Mouse (Mus musculus) heart, embryonic 14.5 days (tissue): ENCODE results near the gene Ift43. TPM values are rescaled to one million over a fixed set of nuclear protein-coding genes. Genes with fewer than 3 reads are reported as not detected.
A peak's percentile ranks its signal among the peaks of the same experiment; 100 is the strongest.

Experiments used
- ATAC-seq: fragments of 200-750 bp; cut with Nextera tagmentation; 2 replicates; pipeline ENCODE4 v1.8.0; 2017; ENCODE audit warnings: low read depth, moderate TSS enrichment; ENCODE audit not compliant: insufficient number of reproducible peaks, insufficient read depth, low FRiP score
- H3K27ac ChIP-seq, 2 experiments: fragments of 200-500 bp in 1 of 2; fragments of 300-500 bp in 1 of 2; sonication (generic) in 1 of 2; replicated peaks in 1 of 2; 2 replicates each; pipeline ENCODE4 v1.5.1; 2012 to 2014; ENCODE audit warnings: low read depth in 2 of 2, low read length in 2 of 2, control low read depth in 1 of 2, mild to moderate bottlenecking in 1 of 2, mixed read lengths in 1 of 2; ENCODE audit not compliant: control insufficient read depth in 1 of 2, insufficient read depth in 1 of 2
- H3K27me3 ChIP-seq: fragments of 300-500 bp; sonication (generic); 2 replicates; pipeline ENCODE4 v1.6.1; 2014; ENCODE audit warnings: mild to moderate bottlenecking, low read length, control low read depth; ENCODE audit not compliant: control insufficient read depth, insufficient read depth
- H3K36me3 ChIP-seq: fragments of 300-500 bp; sonication (generic); 2 replicates; pipeline ENCODE4 v1.6.1; 2014; ENCODE audit warnings: mild to moderate bottlenecking, control low read depth, low read length, mixed read lengths; ENCODE audit not compliant: control insufficient read depth, insufficient read depth
- H3K4me1 ChIP-seq, 2 experiments: fragments of 200-500 bp in 1 of 2; fragments of 300-500 bp in 1 of 2; sonication (generic) in 1 of 2; 2 replicates each; pipeline ENCODE4 v1.6.1; 2012 to 2014; ENCODE audit warnings: low read length in 2 of 2, control low read depth in 1 of 2, mixed read lengths in 1 of 2; ENCODE audit not compliant: control insufficient read depth in 2 of 2, insufficient read depth in 2 of 2
- H3K4me2 ChIP-seq: fragments of 300-500 bp; sonication (generic); 2 replicates; pipeline ENCODE4 v1.6.1; 2014; ENCODE audit warnings: mild to moderate bottlenecking, low read length
- H3K4me3 ChIP-seq, 2 experiments: fragments of 200-500 bp in 1 of 2; fragments of 300-500 bp in 1 of 2; sonication (generic) in 1 of 2; 2 replicates each; pipeline ENCODE4 v1.5.1; 2012 to 2014; ENCODE audit warnings: low read length in 2 of 2, mild to moderate bottlenecking in 2 of 2, control low read depth in 1 of 2, low read depth in 1 of 2, moderate library complexity in 1 of 2; ENCODE audit not compliant: control insufficient read depth in 1 of 2, insufficient read depth in 1 of 2
- H3K9ac ChIP-seq: fragments of 300-500 bp; sonication (generic); 2 replicates; pipeline ENCODE4 v1.6.1; 2014; ENCODE audit warnings: mild to moderate bottlenecking, low read length
- H3K9me3 ChIP-seq: fragments of 300-500 bp; sonication (generic); 2 replicates; pipeline ENCODE4 v1.6.1; 2016; ENCODE audit warnings: low read length, control low read depth; ENCODE audit not compliant: control insufficient read depth
- WGBS: fragments of 180-500 bp; shearing (Covaris S2); extraction: QIAGEN DNeasy Blood & Tissue Kit; methylation state at CpG from one replicate; pipeline ENCODE4 v1.1.7; 2014; 5-methylcytosine and 5-hydroxymethylcytosine counted together
- polyA plus RNA-seq: library from polyadenylated mRNA; unstranded; fragments of >200 nt; fragmentation: Nextera tagmentation; extraction: Ambion mirVana; gene quantifications from 2 replicates; pipeline ENCODE4 v1.2.1, GENCODE M21; 2014

Ift43 gene
- polyA plus RNA-seq, 1 experiment from 2014 or later, result 142 TPM

GRCm38 (mm10) chr12:86173314-86173713 is 91.0 kb downstream of the Ift43 start:
- Histone ChIP-seq H3K27me3 (no peaks in the 10 kb centered on the region), H3K36me3 (no peaks in the 10 kb centered on the region), H3K4me3 (no peak overlapping the region), H3K4me2 (no peak overlapping the region), H3K4me1 (peaks cover 0 to 4% of the 10 kb centered on the region in 2 experiments; a peak in 1 of 4 replicates), H3K9ac (no peak overlapping the region), H3K27ac (no peak overlapping the region), H3K9me3 (no peaks in the 10 kb centered on the region)
- 58% methylated on average over 6 of the region's 6 CpGs for WGBS
- ATAC-seq, result no peak

GRCm38 (mm10) chr12:86174369-86174768 is 92.0 kb downstream of the Ift43 start:
- WGBS, result 86% methylated on average over 12 of the region's 12 CpGs
- peaks cover 0 to 4% of the 10 kb centered on the region in 2 experiments; a peak in 1 of 4 replicates for H3K4me1 ChIP-seq
- ATAC-seq, result no peak
- H3K36me3 ChIP-seq, result no peaks in the 10 kb centered on the region
- H3K9ac ChIP-seq, result no peak overlapping the region
- no peak overlapping the region for H3K27ac ChIP-seq
- no peak overlapping the region for H3K4me3 ChIP-seq
- no peak overlapping the region for H3K4me2 ChIP-seq
- no peaks in the 10 kb centered on the region for H3K27me3 ChIP-seq
- H3K9me3 ChIP-seq, result no peaks in the 10 kb centered on the region

GRCm38 (mm10) chr12:86175476-86175942 is 93.2 kb downstream of the Ift43 start:
- Histone ChIP-seq H3K9me3 (no peaks in the 10 kb centered on the region), H3K27me3 (no peaks in the 10 kb centered on the region), H3K36me3 (no peaks in the 10 kb centered on the region), H3K4me1 (peaks cover 4% of the 10 kb centered on the region in 2 experiments; a peak in 2 of 4 replicates), H3K27ac (no peak overlapping the region), H3K9ac (no peak overlapping the region), H3K4me2 (peak overlapping the region; percentile 35), H3K4me3 (no peak overlapping the region)
- WGBS, result 28% methylated on average over 12 of the region's 12 CpGs
- ATAC-seq, result no peak

- H3K9me3 ChIP-seq, result no peaks in the 10 kb centered on the region
- H3K9ac ChIP-seq, result no peak overlapping the region
- H3K4me1 ChIP-seq, result peaks cover 4 to 6% of the 10 kb centered on the region in 2 experiments; a peak in 2 of 4 replicates
- ATAC-seq, result no peak
- H3K36me3 ChIP-seq, result no peaks in the 10 kb centered on the region
- H3K27ac ChIP-seq, result no peak overlapping the region
- no peaks in the 10 kb centered on the region for H3K27me3 ChIP-seq
- no peak overlapping the region for H3K4me3 ChIP-seq
- H3K4me2 ChIP-seq, result no peak overlapping the region
- 55% methylated on average over 11 of the region's 11 CpGs for WGBS
These were observed 94.5 kb downstream of the Ift43 start for GRCm38 (mm10) chr12:86176675-86177339.

- no peak for ATAC-seq
- no peaks in the 10 kb centered on the region for H3K27me3 ChIP-seq
- H3K4me1 ChIP-seq, result peaks cover 4 to 6% of the 10 kb centered on the region in 2 experiments; a peak in 2 of 4 replicates
- H3K4me2 ChIP-seq, result no peak overlapping the region
- no peak overlapping the region for H3K4me3 ChIP-seq
- H3K27ac ChIP-seq, result no peak overlapping the region
- H3K9ac ChIP-seq, result no peak overlapping the region
- H3K36me3 ChIP-seq, result no peaks in the 10 kb centered on the region
- H3K9me3 ChIP-seq, result no peaks in the 10 kb centered on the region
- WGBS, result 61% methylated on average over 7 of the region's 7 CpGs
These were observed 96.9 kb downstream of the Ift43 start for GRCm38 (mm10) chr12:86179266-86179665.

GRCm38 (mm10) chr12:86181320-86181751 is 99.0 kb downstream of the Ift43 start:
- WGBS, result 29% methylated on average over 8 of the region's 8 CpGs
- H3K36me3 ChIP-seq, result no peaks in the 10 kb centered on the region
- H3K9ac ChIP-seq, result no peak overlapping the region
- no peak overlapping the region for H3K4me2 ChIP-seq
- H3K4me3 ChIP-seq, result no peak overlapping the region
- no peak for ATAC-seq
- peaks cover 2 to 4% of the 10 kb centered on the region in 2 experiments; a peak in 2 of 4 replicates for H3K4me1 ChIP-seq
- H3K27me3 ChIP-seq, result no peaks in the 10 kb centered on the region
- H3K9me3 ChIP-seq, result no peaks in the 10 kb centered on the region
- H3K27ac ChIP-seq, result no peak overlapping the region

- no peak overlapping the region for H3K4me3 ChIP-seq
- no peak for ATAC-seq
- H3K9ac ChIP-seq, result no peak overlapping the region
- H3K36me3 ChIP-seq, result no peaks in the 10 kb centered on the region
- no peaks in the 10 kb centered on the region for H3K27me3 ChIP-seq
- H3K27ac ChIP-seq, result no peak overlapping the region
- peaks cover 2 to 4% of the 10 kb centered on the region in 2 experiments; a peak in 2 of 4 replicates for H3K4me1 ChIP-seq
- WGBS, result 56% methylated on average over 2 of the region's 2 CpGs
- no peaks in the 10 kb centered on the region for H3K9me3 ChIP-seq
- no peak overlapping the region for H3K4me2 ChIP-seq
These were observed 99.5 kb downstream of the Ift43 start for GRCm38 (mm10) chr12:86181879-86182278.
